Mouse (Mus musculus) inflammation-experienced regulatory T-cells, adult 6 months (primary cell): ENCODE measurements around the gene Ehmt1. TPM values are rescaled to one million over a fixed set of nuclear protein-coding genes. Genes with fewer than 3 reads are reported as not detected.
"Not testable (repeated sequence)": the region's sequence is repeated elsewhere in the genome, so short reads cannot be mapped to it uniquely, and the experiment has no call there.

Experiments used
- ATAC-seq: one replicate; pipeline ENCODE4 v1.8.0; 2017
- polyA plus RNA-seq, 3 experiments: library from polyadenylated mRNA; unstranded; fragments of 100-300 nt; shearing (Covaris generic); gene quantifications; one replicate each; pipeline ENCODE4 v1.2.1; 2017

Gene Ehmt1
- 10 to 100 TPM; 35.8 to 65.7 (median 56.6) TPM for polyA plus RNA-seq

DNA sequence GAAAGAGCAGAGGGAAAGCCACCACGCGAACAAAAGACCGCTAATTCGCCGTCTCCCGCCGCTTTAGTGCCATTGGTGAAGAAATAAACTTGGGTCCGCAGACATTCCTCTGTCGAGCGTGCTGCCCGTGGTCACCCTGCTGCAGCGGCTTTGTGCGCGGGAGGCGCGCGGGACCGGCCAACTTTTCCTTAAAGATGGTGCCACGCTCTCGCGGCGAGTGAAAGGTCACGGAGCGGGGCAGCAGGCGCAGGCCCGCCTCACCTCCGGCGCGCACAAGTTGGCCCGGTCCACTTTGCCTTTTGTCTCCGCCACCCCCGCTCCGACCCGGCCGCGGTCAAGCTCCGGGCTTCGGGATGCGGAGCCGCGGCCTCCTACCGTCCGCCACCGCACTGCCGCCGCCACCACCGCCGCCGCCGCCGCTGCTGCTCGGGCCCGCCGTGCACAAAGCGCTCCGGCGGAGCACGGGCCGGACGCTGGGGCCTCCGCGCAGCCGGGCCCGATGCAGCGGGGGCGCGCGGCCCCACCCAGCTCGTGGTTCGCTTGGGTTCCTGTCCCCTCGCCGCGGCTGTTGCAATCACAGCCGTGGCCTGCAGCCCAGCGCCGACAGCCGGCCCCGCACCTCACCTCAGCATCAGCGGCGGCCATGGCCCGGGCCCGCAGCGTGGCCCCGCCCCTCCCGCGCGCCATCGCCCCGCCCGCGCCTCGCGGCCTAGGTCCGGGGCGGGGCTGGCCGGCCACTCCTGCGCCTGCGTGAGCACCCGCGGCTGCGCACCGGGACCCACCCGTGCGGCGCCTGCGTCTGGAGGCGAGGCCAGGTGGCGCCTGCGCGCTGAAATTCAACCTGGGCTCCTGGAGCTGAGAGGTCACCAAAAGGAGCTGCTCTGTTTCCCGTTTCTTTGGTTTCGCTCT, at the start of gene Ehmt1:
Gene Ehmt1 (minus strand): TSS at position 685 of the 909 bp plus-strand sequence.
- ATAC-seq = peak; percentile 93

- peak; percentile 98 for ATAC-seq
These were observed 43.0 kb upstream of the Ehmt1 start, which contains the start of gene Dph7 for GRCm38 (mm10) chr2:24962304-24963000. TSS of gene Dph7 (plus strand) at chr2:24962400.

DNA sequence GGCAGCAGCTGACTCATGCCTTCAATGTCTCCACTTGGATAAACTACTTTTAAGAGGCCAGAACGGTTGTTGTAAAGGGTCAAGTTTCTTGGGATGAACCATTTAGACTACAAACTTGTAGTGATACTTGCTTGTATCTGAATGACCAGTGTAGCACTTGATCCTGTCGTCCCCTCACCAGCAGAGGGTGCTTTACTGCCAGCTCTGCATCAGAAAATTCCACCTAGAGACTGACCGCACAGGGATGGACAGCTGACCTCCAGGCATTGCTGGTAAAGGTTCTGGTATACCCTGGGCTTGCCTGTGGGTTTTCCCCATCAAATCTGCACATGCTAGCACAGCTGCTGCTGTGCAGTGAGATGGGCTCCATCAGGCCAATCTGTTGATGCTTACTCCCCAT, 41.5 kb upstream of the Ehmt1 start:
- ATAC-seq = no peak

GRCm38 (mm10) chr2:24952537-24953055, 33.2 kb upstream of the Ehmt1 start:
- ATAC-seq = no peak

- peak; percentile 13 for ATAC-seq
These were observed 30.7 kb upstream of the Ehmt1 start for GRCm38 (mm10) chr2:24950189-24950535.

DNA sequence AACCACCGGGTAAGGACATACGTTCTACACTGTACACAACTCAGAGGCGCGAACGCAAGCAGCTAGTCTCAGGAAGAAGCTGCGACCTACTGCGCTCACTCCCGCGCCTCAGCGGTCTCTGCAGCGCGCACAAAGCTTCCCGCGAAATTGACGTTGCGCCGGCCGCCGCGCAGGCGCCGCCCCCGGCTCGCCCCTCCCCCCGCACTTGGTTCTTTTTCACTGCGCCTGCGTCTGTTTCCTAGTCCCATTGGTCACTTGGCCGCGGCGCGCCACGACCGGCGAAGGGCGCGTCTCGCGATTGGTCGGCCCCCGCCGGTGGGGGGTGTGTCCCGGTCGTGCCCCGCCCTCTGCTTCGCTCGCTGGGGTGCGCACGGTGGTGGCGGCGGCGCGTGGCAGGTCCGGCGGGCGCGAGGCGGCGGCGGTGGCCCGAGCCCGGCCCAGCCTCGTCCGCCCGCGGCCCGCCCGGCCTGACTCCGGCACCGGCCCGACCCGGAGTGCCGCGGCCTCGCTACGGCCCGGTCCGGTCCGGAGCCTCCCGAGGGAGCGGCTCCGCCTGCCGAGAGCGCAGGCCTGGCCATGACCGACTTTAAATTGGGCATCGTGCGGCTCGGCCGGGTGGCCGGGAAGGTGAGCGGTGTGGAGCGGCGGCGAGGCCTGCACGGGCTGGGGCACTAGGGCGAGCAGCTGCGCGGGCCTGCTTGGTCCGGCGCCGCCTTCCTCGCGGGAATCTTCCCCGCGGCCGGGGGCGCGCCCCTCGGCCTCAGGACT, 30.2 kb upstream of the Ehmt1 start, which contains the start of gene Zmynd19:
Gene Zmynd19 (plus strand): TSS at position 372 of the 768 bp plus-strand sequence.
- peak; percentile 95 for ATAC-seq

DNA sequence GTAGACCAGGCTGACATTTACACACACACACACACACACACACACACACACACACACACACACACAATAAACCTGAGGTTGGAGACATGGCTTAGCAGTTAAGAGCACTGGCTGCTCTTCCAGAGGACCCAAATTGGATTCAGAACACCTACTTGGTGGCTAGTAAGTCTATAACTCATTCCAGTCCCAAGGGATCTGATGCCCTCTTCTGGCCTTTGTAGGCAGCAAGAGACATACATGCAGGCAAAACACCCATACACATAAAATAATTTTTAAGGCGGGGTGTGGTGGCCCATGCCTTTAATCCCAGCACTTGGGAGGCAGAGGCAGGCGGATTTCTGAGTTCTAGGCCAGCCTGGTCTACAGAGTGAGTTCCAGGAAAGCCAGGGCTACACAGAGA, 24.9 kb upstream of the Ehmt1 start:
- ATAC-seq = not testable (repeated sequence)

DNA sequence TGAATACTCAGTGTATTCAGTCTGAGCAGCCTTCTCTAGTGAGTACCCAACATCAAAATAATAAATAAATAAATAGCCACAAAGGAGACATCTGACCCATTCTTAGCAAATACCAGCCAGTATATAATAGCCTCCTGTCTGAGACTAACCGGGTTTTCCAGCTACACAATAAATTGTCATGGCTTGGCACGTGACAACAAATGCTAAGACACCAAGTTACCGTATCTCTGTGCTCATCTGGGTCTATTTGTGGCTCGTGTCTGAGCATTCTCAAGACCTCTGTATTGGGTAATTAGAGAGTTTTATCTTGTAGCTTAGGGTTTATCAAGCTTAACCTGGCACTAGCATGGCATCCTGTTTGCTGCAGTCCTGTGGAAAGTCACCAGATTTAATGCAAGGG, 22.7 kb upstream of the Ehmt1 start:
- ATAC-seq = no peak

GRCm38 (mm10) chr2:24935057-24935796, 15.8 kb upstream of the Ehmt1 start, which contains the start of gene Arrdc1:
TSS of gene Arrdc1 (minus strand) at chr2:24935252.
- ATAC-seq = peak; percentile 82

DNA sequence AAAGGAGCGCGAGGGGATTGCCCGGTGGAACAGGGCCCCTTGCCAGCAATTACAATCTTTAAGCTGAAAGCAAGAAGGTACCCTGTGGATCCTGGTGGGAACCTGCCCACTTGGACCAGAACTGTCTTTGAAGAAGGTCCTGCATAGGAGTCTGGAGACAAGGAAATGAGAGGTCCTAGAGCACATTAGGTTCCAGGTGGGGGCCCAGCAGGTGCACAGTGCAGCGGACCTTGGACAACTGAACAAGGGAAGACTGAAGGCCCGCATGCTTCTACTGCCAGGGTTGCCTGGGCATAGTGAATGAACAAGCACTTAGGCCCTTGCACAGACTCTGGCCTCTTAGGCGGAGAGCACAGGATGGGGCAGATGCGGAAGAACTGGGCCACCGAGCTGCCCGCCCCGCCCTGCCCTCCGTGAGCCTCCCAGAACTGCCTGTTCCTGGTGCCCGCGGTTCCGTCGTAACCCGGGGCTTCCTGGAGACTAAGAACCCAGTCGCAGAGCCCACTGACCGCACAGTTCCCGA, 15.1 kb upstream of the Ehmt1 start:
- ATAC-seq = peak; percentile 53

DNA sequence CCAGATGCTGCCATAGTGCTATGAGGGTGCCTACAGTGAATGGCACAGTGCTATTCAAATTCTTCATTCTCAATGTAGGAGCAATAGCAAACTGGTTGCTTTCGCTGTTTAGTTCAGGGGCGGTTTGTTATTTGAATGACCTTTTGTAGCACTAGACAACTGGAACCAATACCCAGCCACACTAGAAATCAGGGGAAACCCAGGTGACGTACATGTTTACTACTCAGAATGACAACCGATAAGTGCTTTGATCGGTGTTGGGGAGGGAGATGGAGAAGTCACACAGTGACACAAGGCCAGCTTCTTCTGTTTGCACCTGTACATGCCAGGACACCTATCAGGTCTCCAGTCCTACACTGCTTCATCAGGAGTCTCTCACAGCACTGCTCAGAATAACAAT, 10.2 kb upstream of the Ehmt1 start:
- ATAC-seq = peak; percentile 79

- peak; percentile 45 for ATAC-seq
These were observed 9.7 kb upstream of the Ehmt1 start for GRCm38 (mm10) chr2:24929119-24929518.

- no peak for ATAC-seq
These were observed 8.5 kb upstream of the Ehmt1 start for GRCm38 (mm10) chr2:24927810-24928479.

GRCm38 (mm10) chr2:24926965-24927358, 7.5 kb upstream of the Ehmt1 start:
- no peak for ATAC-seq

DNA sequence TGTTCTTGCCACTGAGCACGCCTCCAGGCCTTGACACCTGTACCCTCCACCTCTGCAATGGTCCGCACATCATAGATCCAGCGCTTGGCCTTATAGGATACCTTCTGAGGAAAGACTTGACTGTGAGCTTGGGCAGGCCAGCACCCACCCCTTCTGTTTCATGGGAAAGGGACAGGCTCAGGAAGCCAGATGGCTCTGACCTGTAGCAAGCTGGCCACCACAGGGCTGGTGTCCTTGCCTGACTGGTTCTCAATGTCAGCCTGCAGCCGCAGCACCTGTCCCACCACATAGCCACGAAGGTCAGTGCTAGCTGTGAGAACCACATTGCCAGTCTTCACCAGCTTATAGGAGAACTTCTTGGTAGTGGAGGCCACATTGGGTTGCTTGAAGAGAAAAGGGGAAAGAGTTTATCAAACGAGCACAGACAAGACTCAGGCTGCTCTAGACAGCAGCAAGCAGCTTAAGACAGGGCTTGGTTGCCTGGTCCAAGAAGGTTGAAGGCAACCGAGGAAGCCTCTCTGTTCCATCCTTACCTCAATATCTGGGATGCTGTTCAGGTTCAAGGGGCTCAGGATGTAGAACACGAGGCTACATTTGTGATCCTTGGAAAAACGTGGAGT, 7.0 kb upstream of the Ehmt1 start:
- ATAC-seq = no peak

DNA sequence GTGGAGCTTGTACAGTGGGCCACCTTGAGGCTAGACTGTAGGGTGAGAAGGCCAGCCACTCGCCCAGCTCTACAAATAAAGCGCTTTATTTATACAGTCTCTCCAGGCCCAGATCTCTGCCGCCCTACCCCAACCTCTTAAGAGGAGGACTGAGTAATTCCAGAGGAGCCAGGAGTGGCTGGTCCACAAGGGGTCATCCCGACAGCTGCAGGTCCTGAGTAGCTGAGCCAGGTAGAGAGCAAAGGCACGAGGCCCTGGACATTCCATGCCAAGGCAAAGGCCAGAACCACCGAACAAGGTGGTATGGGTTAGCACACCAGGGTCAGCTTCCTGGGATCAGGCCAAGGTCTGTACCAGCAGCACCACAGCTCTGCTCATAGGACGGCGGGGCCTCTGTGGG, 5.9 kb upstream of the Ehmt1 start:
- ATAC-seq = no peak

DNA sequence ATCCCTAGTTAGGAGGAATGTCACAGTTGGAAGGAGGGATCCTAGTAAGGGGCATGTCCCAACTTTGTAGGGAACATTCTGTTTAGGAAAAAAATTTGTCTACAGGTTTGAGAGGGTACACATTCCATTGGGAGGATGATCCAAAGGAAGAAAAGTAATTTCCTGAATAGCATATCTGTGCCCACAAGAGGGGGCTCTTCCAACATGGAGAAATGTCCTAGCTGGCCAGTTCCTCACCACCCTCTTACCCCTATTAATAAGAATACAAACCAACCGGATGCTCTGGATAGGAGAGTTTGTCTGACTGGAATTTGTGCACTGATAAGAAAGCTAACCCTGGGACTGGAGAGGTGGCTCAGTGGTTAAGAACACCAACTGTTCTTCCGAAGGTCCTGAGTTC, 4.1 kb upstream of the Ehmt1 start:
- ATAC-seq = no peak

DNA sequence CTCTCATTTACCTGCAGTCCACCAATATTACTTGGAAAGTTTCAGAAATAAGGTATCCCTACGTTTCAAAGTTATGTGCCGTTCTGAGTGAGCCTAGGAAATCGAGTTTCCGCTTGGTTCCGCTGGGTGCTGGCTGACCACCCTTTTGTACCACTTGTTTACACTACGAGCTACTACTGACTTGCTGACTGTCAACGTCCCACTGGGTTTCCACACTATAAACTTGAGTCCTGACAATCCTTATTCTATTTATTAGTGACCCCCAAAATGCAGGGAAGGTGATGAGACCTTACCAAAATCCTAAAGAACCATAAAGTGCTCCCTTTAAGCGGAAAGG, 393 bp upstream of the Ehmt1 start:
- ATAC-seq = peak; percentile 30

GRCm38 (mm10) chr2:24914762-24915161, 4.7 kb downstream of the Ehmt1 start:
- ATAC-seq = no peak

DNA sequence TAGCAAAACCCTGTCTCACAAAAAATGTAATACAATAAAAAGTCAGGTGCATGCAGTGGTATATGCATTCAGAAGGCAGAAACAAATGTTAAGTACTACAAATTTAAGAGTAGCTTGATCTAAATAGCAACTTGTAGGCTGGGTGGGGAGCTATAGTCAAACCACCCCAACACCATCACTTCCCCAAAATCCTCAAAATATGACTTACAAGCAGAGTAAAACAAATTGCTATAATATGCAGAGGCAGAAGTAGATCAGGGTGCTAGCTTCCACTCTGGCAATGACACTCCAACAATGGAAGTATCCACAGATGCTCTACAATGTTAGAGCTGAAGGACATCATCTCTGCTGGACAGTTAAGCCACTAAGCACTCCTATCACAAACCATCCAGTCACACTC, 6.8 kb downstream of the Ehmt1 start:
- no peak for ATAC-seq

- no peak for ATAC-seq
These were observed 7.2 kb downstream of the Ehmt1 start for GRCm38 (mm10) chr2:24912189-24912588.
